Mouse (Mus musculus): ENCODE measurements around the gene Iqcn. TPM values are rescaled to one million over a fixed set of nuclear protein-coding genes. Genes with fewer than 3 reads are reported as not detected.
A peak's percentile ranks its signal among the peaks of the same experiment; 100 is the strongest.

Gene Iqcn
- polyA plus RNA-seq, 1 experiment from 2014 or later, result not detected

- H3K27ac ChIP-seq, result peak overlapping the region; percentile 63
- H3K36me3 ChIP-seq, result peaks cover 42% of the 10 kb centered on the region
- H3K9me3 ChIP-seq (replicated peaks), result no peaks in the 10 kb centered on the region
- no peaks in the 10 kb centered on the region for H3K27me3 ChIP-seq (ENCODE audit: low read depth, poor library complexity, severe bottlenecking)
- no peak for DNase-seq (ENCODE audit: low spot score)
- H3K4me1 ChIP-seq, result peaks cover 22% of the 10 kb centered on the region
- WGBS, result 77% methylated on average over 3 of the region's 3 CpGs
- H3K4me3 ChIP-seq, result peak overlapping the region; percentile 28
Measured at GRCm38 (mm10) chr8:70682692-70683091, 20.6 kb upstream of the Iqcn start.

- DNase-seq (ENCODE audit: low spot score), result no peak
- Histone ChIP-seq H3K27me3 (ENCODE audit: low read depth, poor library complexity, severe bottlenecking) (no peaks in the 10 kb centered on the region), H3K27ac (no peak overlapping the region)
Measured at GRCm38 (mm10) chr8:70684291-70684690, 19.0 kb upstream of the Iqcn start.

GRCm38 (mm10) chr8:70687576-70687975 lies 15.7 kb upstream of the Iqcn start:
- peaks cover 40% of the 10 kb centered on the region for H3K4me1 ChIP-seq
- no peak for DNase-seq (ENCODE audit: low spot score)
- no peaks in the 10 kb centered on the region for H3K9me3 ChIP-seq (replicated peaks)
- H3K4me3 ChIP-seq, result no peak overlapping the region
- 93% methylated on average over 8 of the region's 8 CpGs for whole genome bisulfite sequencing
- 0 out of 2 replicates have a peak overlapping the region, but pooled peaks have one; percentile 44 for H3K27ac ChIP-seq
- H3K27me3 ChIP-seq (ENCODE audit: low read depth, poor library complexity, severe bottlenecking), result no peaks in the 10 kb centered on the region
- peaks cover 17% of the 10 kb centered on the region; the same call in 1 of the 2 replicates for H3K36me3 ChIP-seq

More at GRCm38 (mm10) chr8:70684291-70684690, 19.0 kb upstream of the Iqcn start:
- peaks cover 28% of the 10 kb centered on the region for H3K36me3 ChIP-seq
- H3K4me1 ChIP-seq, result peaks cover 26% of the 10 kb centered on the region
- no peak overlapping the region for H3K4me3 ChIP-seq
- no peaks in the 10 kb centered on the region for H3K9me3 ChIP-seq (replicated peaks)
- WGBS, result 66% methylated on average over 7 of the region's 7 CpGs

GRCm38 (mm10) chr8:70688136-70688535 lies 15.1 kb upstream of the Iqcn start:
- peak overlapping the region; percentile 71; the same call in 1 of the 2 replicates for H3K27ac ChIP-seq
- H3K4me3 ChIP-seq, result no peak overlapping the region
- no peaks in the 10 kb centered on the region for H3K27me3 ChIP-seq (ENCODE audit: low read depth, poor library complexity, severe bottlenecking)
- no peak for DNase-seq (ENCODE audit: low spot score)
- H3K9me3 ChIP-seq (replicated peaks), result no peaks in the 10 kb centered on the region
- H3K4me1 ChIP-seq, result peaks cover 43% of the 10 kb centered on the region
- H3K36me3 ChIP-seq, result peaks cover 17% of the 10 kb centered on the region; the same call in 1 of the 2 replicates
- 88% methylated on average over 3 of the region's 3 CpGs for WGBS

GRCm38 (mm10) chr8:70689892-70690390 lies 13.3 kb upstream of the Iqcn start:
- 88% methylated on average over 5 of the region's 5 CpGs for WGBS

GRCm38 (mm10) chr8:70691230-70691629 lies 12.0 kb upstream of the Iqcn start:
- 51% methylated on average over 4 of the region's 4 CpGs for WGBS
- Histone ChIP-seq H3K27me3 (ENCODE audit: low read depth, poor library complexity, severe bottlenecking) (no peaks in the 10 kb centered on the region), H3K27ac (peak overlapping the region; percentile 99), H3K4me1 (peaks cover 66% of the 10 kb centered on the region), H3K9me3 (replicated peaks) (no peaks in the 10 kb centered on the region), H3K36me3 (peaks cover 12% of the 10 kb centered on the region; the same call in 1 of the 2 replicates), H3K4me3 (peak overlapping the region; percentile 48)
- DNase-seq (ENCODE audit: low spot score), result no peak

More at GRCm38 (mm10) chr8:70689892-70690390, 13.3 kb upstream of the Iqcn start:
- H3K4me3 ChIP-seq, result no peak overlapping the region
- H3K4me1 ChIP-seq, result peaks cover 53% of the 10 kb centered on the region
- H3K9me3 ChIP-seq (replicated peaks), result no peaks in the 10 kb centered on the region
- peak overlapping the region; percentile 71 for H3K27ac ChIP-seq
- no peaks in the 10 kb centered on the region for H3K27me3 ChIP-seq (ENCODE audit: low read depth, poor library complexity, severe bottlenecking)
- DNase-seq (ENCODE audit: low spot score), result no peak
- peaks cover 12% of the 10 kb centered on the region; the same call in 1 of the 2 replicates for H3K36me3 ChIP-seq

- peaks cover 7% of the 10 kb centered on the region; the same call in 1 of the 2 replicates for H3K36me3 ChIP-seq
- no peaks in the 10 kb centered on the region for H3K27me3 ChIP-seq (ENCODE audit: low read depth, poor library complexity, severe bottlenecking)
- H3K4me3 ChIP-seq, result peak overlapping the region; percentile 48
- peak; percentile 91 for DNase-seq (ENCODE audit: low spot score)
- peak overlapping the region; percentile 99 for H3K27ac ChIP-seq
- H3K9me3 ChIP-seq (replicated peaks), result no peaks in the 10 kb centered on the region
- WGBS, result under 1% methylated on average over 20 of the region's 20 CpGs
- peaks cover 71% of the 10 kb centered on the region for H3K4me1 ChIP-seq
Measured at GRCm38 (mm10) chr8:70691727-70692231, 11.5 kb upstream of the Iqcn start.

- 74% methylated on average over 5 of the region's 5 CpGs for WGBS
- H3K4me1 ChIP-seq, result peaks cover 85% of the 10 kb centered on the region
- no peak overlapping the region for H3K4me3 ChIP-seq
- no peaks in the 10 kb centered on the region for H3K36me3 ChIP-seq
- DNase-seq (ENCODE audit: low spot score), result no peak
- no peaks in the 10 kb centered on the region for H3K9me3 ChIP-seq (replicated peaks)
- no peaks in the 10 kb centered on the region for H3K27me3 ChIP-seq (ENCODE audit: low read depth, poor library complexity, severe bottlenecking)
- H3K27ac ChIP-seq, result peak overlapping the region; percentile 81
Measured at GRCm38 (mm10) chr8:70693636-70694035, 9.6 kb upstream of the Iqcn start.

GRCm38 (mm10) chr8:70695318-70696018 lies 7.8 kb upstream of the Iqcn start:
- Histone ChIP-seq H3K4me1 (peaks cover 77% of the 10 kb centered on the region), H3K27ac (peak overlapping the region; percentile 97), H3K27me3 (ENCODE audit: low read depth, poor library complexity, severe bottlenecking) (no peaks in the 10 kb centered on the region), H3K36me3 (no peaks in the 10 kb centered on the region), H3K9me3 (replicated peaks) (no peaks in the 10 kb centered on the region), H3K4me3 (peak overlapping the region; percentile 34)
- 29% methylated on average over 32 of the region's 32 CpGs for WGBS
- DNase-seq (ENCODE audit: low spot score), result peak; percentile 69

- peaks cover 78% of the 10 kb centered on the region for H3K4me1 ChIP-seq
- no peaks in the 10 kb centered on the region for H3K27me3 ChIP-seq (ENCODE audit: low read depth, poor library complexity, severe bottlenecking)
- H3K36me3 ChIP-seq, result peaks cover 3% of the 10 kb centered on the region
- 5% methylated on average over 31 of the region's 31 CpGs for WGBS
- peak overlapping the region; percentile 97 for H3K27ac ChIP-seq
- H3K4me3 ChIP-seq, result peak overlapping the region; percentile 46
- no peaks in the 10 kb centered on the region for H3K9me3 ChIP-seq (replicated peaks)
- DNase-seq (ENCODE audit: low spot score), result peak; percentile 90
Measured at GRCm38 (mm10) chr8:70696019-70696885, 7.0 kb upstream of the Iqcn start.

- H3K36me3 ChIP-seq, result peaks cover 9% of the 10 kb centered on the region
- H3K27ac ChIP-seq, result peak overlapping the region; percentile 97
- 14% methylated on average over 4 of the region's 4 CpGs for WGBS
- DNase-seq (ENCODE audit: low spot score), result no peak
- peaks cover 77% of the 10 kb centered on the region for H3K4me1 ChIP-seq
- H3K4me3 ChIP-seq, result peak overlapping the region; percentile 46
- H3K9me3 ChIP-seq (replicated peaks), result no peaks in the 10 kb centered on the region
- H3K27me3 ChIP-seq (ENCODE audit: low read depth, poor library complexity, severe bottlenecking), result no peaks in the 10 kb centered on the region
Measured at GRCm38 (mm10) chr8:70696946-70697345, 6.3 kb upstream of the Iqcn start.

- peak overlapping the region; percentile 83 for H3K4me3 ChIP-seq
- no peak for DNase-seq (ENCODE audit: low spot score)
- no peaks in the 10 kb centered on the region for H3K9me3 ChIP-seq (replicated peaks)
- 75% methylated on average over 12 of the region's 12 CpGs for WGBS
- H3K27me3 ChIP-seq (ENCODE audit: low read depth, poor library complexity, severe bottlenecking), result no peaks in the 10 kb centered on the region
- H3K4me1 ChIP-seq, result peaks cover 74% of the 10 kb centered on the region
- peaks cover 16% of the 10 kb centered on the region for H3K36me3 ChIP-seq
- peak overlapping the region; percentile 97 for H3K27ac ChIP-seq
Measured at GRCm38 (mm10) chr8:70697366-70698250, 5.6 kb upstream of the Iqcn start.
